Mouse (Mus musculus) testis, adult 2 months (tissue): ENCODE data around the gene Gm42674.

Source experiments
- CTCF ChIP-seq: fragments of 200-500 bp; IDR thresholded peaks from 2 replicates; pipeline ENCODE4 v1.5.1; 2012; ENCODE audit warnings: low read depth, mild to moderate bottlenecking, inconsistent platforms, low read length, moderate library complexity; ENCODE audit not compliant: control insufficient read depth, insufficient read depth, insufficient replicate concordance
- POLR2A ChIP-seq: fragments of 200-500 bp; IDR thresholded peaks from 2 replicates; pipeline ENCODE4 v1.6.1; 2012; ENCODE audit warnings: low read depth, mild to moderate bottlenecking, inconsistent platforms, low read length, moderate library complexity; ENCODE audit not compliant: control insufficient read depth

DNA sequence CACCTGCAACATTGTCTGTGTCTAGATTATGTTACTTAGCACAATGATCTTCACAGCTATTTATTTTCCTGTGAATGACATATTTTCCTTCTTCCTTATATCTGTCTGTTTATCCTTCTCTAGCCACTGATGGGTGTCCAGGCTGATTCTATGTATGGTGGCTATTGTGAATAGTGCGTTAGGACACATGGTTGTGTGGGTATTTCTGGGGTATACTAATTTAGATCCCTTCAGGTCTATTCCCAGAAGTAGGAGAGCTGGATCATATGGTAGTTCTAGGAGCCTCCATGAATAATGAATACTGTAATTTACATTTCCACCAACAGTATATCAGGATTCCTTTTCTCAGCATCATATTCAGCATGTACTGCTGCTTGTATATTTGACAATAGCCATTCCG lies 48.1 kb downstream of the Gm42674 start:
- TF ChIP-seq CTCF (no peak), POLR2A (no peak)
